Mouse (Mus musculus): ENCODE data around the gene Pdlim5. TPM values are rescaled to one million over a fixed set of nuclear protein-coding genes. Genes with fewer than 3 reads are reported as not detected.

Gene Pdlim5
- polyA plus RNA-seq, 1 experiment = 45.2 TPM

DNA sequence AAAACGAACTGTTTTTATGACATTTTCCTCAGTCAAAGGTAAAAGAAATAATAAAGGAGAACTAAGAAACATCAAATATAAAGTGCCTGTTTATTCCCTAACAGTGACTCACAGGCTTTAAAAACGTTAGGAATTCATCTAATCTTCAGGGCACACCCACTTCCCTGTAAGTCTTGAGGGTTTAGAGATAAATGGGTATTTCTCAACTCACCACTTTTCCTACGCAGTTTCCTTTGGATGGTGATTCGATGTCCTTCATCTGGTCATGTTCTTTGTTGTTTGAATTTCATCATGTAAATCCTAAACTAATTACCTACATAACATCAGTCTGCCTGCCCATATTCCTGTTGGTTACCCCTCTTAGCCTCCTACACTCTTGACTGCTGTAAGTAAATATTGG is 62.8 kb downstream of the Pdlim5 start:
- no peak for TF ChIP-seq POLR2A (IDR thresholded peaks at IDR 0.05; ENCODE audit: insufficient read depth, low read length)
- TF ChIP-seq CTCF (IDR thresholded peaks at IDR 0.05; ENCODE audit: low read depth, low read length) = no peak
- TF ChIP-seq EP300 (IDR thresholded peaks at IDR 0.05; ENCODE audit: insufficient read depth, low read depth, low read length) = no peak
- Histone ChIP-seq H3K9me3 (replicated peaks; ENCODE audit: control insufficient read depth, insufficient read depth, low read length, poor library complexity, severe bottlenecking) (no peaks in the 10 kb centered on the region), H3K4me3 (ENCODE audit: low read depth, low read length) (no peak overlapping the region), H3K27ac (ENCODE audit: insufficient read depth, low read length) (no peak overlapping the region), H3K27me3 (ENCODE audit: control insufficient read depth, insufficient read depth, low read length, poor library complexity, severe bottlenecking) (no peaks in the 10 kb centered on the region), H3K4me1 (ENCODE audit: control insufficient read depth, insufficient read depth, low read length) (no peaks in the 10 kb centered on the region), H3K36me3 (ENCODE audit: control insufficient read depth, insufficient read depth, low read length, poor library complexity, severe bottlenecking) (no peaks in the 10 kb centered on the region), H3K9ac (ENCODE audit: low read depth, poor library complexity, severe bottlenecking) (no peak overlapping the region)

DNA sequence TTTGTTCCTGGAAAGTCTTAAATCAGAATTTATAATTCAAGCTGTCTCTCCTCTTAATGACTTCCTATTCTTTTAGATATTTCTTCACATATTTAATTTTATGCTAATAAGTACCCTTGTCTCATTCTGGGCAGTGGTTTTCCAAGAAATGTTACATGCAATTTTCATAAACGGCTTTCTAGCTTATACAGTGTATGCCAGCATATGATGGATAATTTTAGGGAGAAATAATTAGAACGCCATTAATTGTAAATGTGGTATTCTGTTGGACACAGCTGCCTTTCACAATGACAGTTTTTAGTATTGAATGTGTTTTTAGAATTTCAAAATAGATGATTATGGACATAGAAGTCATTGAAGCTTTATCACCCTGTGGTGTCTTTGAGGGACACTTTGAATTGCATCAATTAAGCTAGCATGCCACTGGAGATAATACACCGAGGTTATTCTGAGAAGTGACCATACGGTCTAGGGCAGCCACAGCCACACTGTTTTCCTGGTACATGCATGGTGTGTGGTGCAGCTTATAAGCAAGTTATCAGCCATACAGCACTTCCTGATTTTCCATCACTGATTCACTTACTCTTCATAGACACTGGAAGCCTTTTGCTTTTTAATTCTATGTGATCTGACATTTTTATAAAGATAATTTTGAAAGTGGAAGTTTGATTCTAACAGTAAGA is 63.5 kb downstream of the Pdlim5 start:
- Histone ChIP-seq H3K27ac (ENCODE audit: insufficient read depth, low read length) (no peak overlapping the region), H3K9me3 (replicated peaks; ENCODE audit: control insufficient read depth, insufficient read depth, low read length, poor library complexity, severe bottlenecking) (no peaks in the 10 kb centered on the region), H3K4me3 (ENCODE audit: low read depth, low read length) (no peak overlapping the region), H3K4me1 (ENCODE audit: control insufficient read depth, insufficient read depth, low read length) (no peaks in the 10 kb centered on the region), H3K36me3 (ENCODE audit: control insufficient read depth, insufficient read depth, low read length, poor library complexity, severe bottlenecking) (no peaks in the 10 kb centered on the region), H3K27me3 (ENCODE audit: control insufficient read depth, insufficient read depth, low read length, poor library complexity, severe bottlenecking) (no peaks in the 10 kb centered on the region), H3K9ac (ENCODE audit: low read depth, poor library complexity, severe bottlenecking) (no peak overlapping the region)
- no peak for TF ChIP-seq EP300 (IDR thresholded peaks at IDR 0.05; ENCODE audit: insufficient read depth, low read depth, low read length)
- TF ChIP-seq CTCF (IDR thresholded peaks at IDR 0.05; ENCODE audit: low read depth, low read length) = no peak
- TF ChIP-seq POLR2A (IDR thresholded peaks at IDR 0.05; ENCODE audit: insufficient read depth, low read length) = no peak

DNA sequence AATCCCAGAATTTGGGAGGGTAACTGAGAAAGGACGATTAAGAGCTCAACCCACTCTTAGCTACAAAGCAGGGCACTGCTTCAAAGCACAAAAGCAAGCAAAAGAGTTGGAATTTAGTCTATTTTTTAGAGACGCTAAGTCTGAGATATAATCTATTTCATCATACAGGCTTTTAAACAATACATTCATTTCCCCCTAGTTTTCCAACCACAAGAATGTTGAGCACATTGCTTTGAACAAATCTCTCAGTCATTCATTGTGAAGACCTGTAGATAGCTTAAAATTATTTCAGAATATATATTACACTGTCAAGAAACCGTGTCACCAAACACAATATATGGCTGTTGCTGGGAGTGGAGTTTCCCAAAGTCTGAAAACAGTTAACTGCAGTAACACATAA is 65.1 kb downstream of the Pdlim5 start:
- H3K4me1 ChIP-seq (ENCODE audit: control insufficient read depth, insufficient read depth, low read length) = no peaks in the 10 kb centered on the region
- H3K27me3 ChIP-seq (ENCODE audit: control insufficient read depth, insufficient read depth, low read length, poor library complexity, severe bottlenecking) = no peaks in the 10 kb centered on the region
- no peak overlapping the region for H3K4me3 ChIP-seq (ENCODE audit: low read depth, low read length)
- no peak overlapping the region for H3K9ac ChIP-seq (ENCODE audit: low read depth, poor library complexity, severe bottlenecking)
- TF ChIP-seq EP300 (IDR thresholded peaks at IDR 0.05; ENCODE audit: insufficient read depth, low read depth, low read length) (no peak), CTCF (IDR thresholded peaks at IDR 0.05; ENCODE audit: low read depth, low read length) (no peak), POLR2A (IDR thresholded peaks at IDR 0.05; ENCODE audit: insufficient read depth, low read length) (no peak)
- no peaks in the 10 kb centered on the region for H3K36me3 ChIP-seq (ENCODE audit: control insufficient read depth, insufficient read depth, low read length, poor library complexity, severe bottlenecking)
- H3K27ac ChIP-seq (ENCODE audit: insufficient read depth, low read length) = no peak overlapping the region
- H3K9me3 ChIP-seq (replicated peaks; ENCODE audit: control insufficient read depth, insufficient read depth, low read length, poor library complexity, severe bottlenecking) = no peaks in the 10 kb centered on the region

DNA sequence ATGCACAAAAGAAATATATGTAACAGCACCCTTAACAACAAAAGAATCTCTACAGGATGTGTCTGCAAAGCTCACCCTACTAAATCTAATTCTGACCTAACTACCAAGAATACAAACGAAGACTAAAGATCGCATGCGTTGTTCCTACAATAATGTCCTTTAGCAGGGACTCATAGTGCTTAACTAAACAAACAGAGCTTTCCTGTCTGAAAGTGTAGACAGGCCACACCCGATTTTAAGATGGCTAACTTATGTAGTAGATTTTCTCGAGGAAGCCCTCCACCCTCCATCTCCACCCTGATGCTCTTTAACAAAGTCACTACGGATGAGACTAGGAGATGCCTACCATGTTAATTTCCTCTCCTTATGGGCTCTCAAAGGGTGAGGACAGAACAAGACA is 71.9 kb downstream of the Pdlim5 start:
- Histone ChIP-seq H3K9me3 (replicated peaks; ENCODE audit: control insufficient read depth, insufficient read depth, low read length, poor library complexity, severe bottlenecking) (no peaks in the 10 kb centered on the region), H3K9ac (ENCODE audit: low read depth, poor library complexity, severe bottlenecking) (no peak overlapping the region), H3K4me1 (ENCODE audit: control insufficient read depth, insufficient read depth, low read length) (no peaks in the 10 kb centered on the region), H3K27me3 (ENCODE audit: control insufficient read depth, insufficient read depth, low read length, poor library complexity, severe bottlenecking) (no peaks in the 10 kb centered on the region), H3K36me3 (ENCODE audit: control insufficient read depth, insufficient read depth, low read length, poor library complexity, severe bottlenecking) (no peaks in the 10 kb centered on the region), H3K27ac (ENCODE audit: insufficient read depth, low read length) (no peak overlapping the region), H3K4me3 (ENCODE audit: low read depth, low read length) (no peak overlapping the region)
- TF ChIP-seq CTCF (IDR thresholded peaks at IDR 0.05; ENCODE audit: low read depth, low read length) (no peak), POLR2A (IDR thresholded peaks at IDR 0.05; ENCODE audit: insufficient read depth, low read length) (no peak), EP300 (IDR thresholded peaks at IDR 0.05; ENCODE audit: insufficient read depth, low read depth, low read length) (no peak)

DNA sequence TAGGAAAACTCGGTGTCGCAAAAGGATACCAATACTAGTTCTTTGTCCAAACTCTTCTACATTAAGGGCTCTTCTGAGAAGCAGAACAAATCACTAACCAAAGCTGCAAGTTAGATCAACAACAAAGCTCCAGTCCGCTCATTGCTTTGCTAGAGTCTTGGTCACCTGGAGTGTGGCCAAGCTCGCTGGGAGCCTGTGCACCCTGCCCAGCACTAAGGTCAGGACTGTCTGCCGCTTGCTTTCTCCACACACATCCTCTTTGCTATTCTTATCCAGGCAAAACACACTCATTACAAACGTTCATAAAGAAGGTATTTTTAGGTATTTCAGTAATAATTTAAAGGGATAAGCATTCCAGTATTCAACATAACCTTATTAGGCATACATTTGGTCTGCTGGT is 73.6 kb downstream of the Pdlim5 start:
- no peak overlapping the region for H3K27ac ChIP-seq (ENCODE audit: insufficient read depth, low read length)
- H3K4me3 ChIP-seq (ENCODE audit: low read depth, low read length) = no peak overlapping the region
- no peaks in the 10 kb centered on the region for H3K4me1 ChIP-seq (ENCODE audit: control insufficient read depth, insufficient read depth, low read length)
- no peak overlapping the region for H3K9ac ChIP-seq (ENCODE audit: low read depth, poor library complexity, severe bottlenecking)
- TF ChIP-seq EP300 (IDR thresholded peaks at IDR 0.05; ENCODE audit: insufficient read depth, low read depth, low read length) (no peak), POLR2A (IDR thresholded peaks at IDR 0.05; ENCODE audit: insufficient read depth, low read length) (no peak), CTCF (IDR thresholded peaks at IDR 0.05; ENCODE audit: low read depth, low read length) (no peak)
- H3K9me3 ChIP-seq (replicated peaks; ENCODE audit: control insufficient read depth, insufficient read depth, low read length, poor library complexity, severe bottlenecking) = no peaks in the 10 kb centered on the region
- no peaks in the 10 kb centered on the region for H3K27me3 ChIP-seq (ENCODE audit: control insufficient read depth, insufficient read depth, low read length, poor library complexity, severe bottlenecking)
- no peaks in the 10 kb centered on the region for H3K36me3 ChIP-seq (ENCODE audit: control insufficient read depth, insufficient read depth, low read length, poor library complexity, severe bottlenecking)

DNA sequence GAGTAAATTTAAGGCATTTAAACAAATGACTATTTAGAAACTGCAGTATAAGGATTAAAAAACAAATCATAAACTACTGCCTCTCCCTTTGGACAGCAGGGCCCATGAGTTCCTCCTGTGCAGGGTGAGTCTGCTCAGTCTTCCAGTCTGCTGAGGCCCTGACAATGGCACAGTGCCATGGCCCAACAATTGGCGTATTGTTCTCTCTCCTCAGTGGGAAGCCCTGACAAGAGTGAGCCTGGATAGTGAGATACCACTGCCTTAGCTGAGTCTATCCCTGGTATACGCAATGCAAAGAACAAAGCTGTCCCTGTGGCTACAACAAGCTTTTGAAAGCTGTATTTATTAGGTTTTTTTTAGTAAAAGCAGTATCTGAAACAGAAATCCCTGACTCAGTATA is 77.3 kb downstream of the Pdlim5 start:
- Histone ChIP-seq H3K36me3 (ENCODE audit: control insufficient read depth, insufficient read depth, low read length, poor library complexity, severe bottlenecking) (no peaks in the 10 kb centered on the region), H3K4me1 (ENCODE audit: control insufficient read depth, insufficient read depth, low read length) (no peaks in the 10 kb centered on the region), H3K9ac (ENCODE audit: low read depth, poor library complexity, severe bottlenecking) (no peak overlapping the region), H3K4me3 (ENCODE audit: low read depth, low read length) (no peak overlapping the region), H3K9me3 (replicated peaks; ENCODE audit: control insufficient read depth, insufficient read depth, low read length, poor library complexity, severe bottlenecking) (no peaks in the 10 kb centered on the region), H3K27ac (ENCODE audit: insufficient read depth, low read length) (no peak overlapping the region), H3K27me3 (ENCODE audit: control insufficient read depth, insufficient read depth, low read length, poor library complexity, severe bottlenecking) (no peaks in the 10 kb centered on the region)
- no peak for TF ChIP-seq EP300 (IDR thresholded peaks at IDR 0.05; ENCODE audit: insufficient read depth, low read depth, low read length)
- no peak for TF ChIP-seq POLR2A (IDR thresholded peaks at IDR 0.05; ENCODE audit: insufficient read depth, low read length)
- no peak for TF ChIP-seq CTCF (IDR thresholded peaks at IDR 0.05; ENCODE audit: low read depth, low read length)

All from ES-Bruce4 (cell line).